31 mouse cellular contexts compared by ENCODE assay signal in the genomic region with DNA sequence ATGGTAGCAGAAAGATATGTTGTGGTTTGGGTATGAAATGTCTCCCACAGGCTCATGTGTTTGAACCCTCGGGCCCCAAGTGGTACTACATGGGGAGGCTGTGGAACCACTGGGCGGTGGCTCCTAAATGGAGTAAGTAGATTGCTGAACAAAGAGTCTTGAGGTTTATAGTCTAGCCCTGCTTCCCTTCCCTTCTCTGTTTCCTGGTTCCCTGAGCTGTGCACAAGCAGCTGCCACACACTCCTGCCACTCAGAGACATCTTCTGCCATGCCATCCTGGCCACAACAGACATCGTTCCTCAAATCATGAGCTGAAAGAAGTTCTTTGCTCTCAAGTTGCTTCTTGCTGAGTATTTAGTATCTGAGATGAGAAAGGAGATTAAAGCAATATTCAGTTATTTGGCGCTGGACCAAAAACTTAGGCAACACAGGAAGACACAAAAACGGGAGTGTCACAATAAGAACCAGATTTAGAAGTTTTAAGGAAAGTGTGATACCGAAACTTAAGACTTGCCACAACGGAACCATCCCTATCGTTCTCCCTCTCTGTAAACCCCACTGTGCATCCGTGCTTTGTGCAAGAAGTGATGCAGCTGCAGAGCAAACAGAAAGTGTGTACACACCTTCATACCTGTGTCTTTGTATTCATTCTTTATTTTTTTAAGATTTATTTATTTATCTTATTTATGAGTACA. TPM values are rescaled to one million over a fixed set of nuclear protein-coding genes. Genes with fewer than 3 reads are reported as not detected.
A peak's percentile ranks its signal among the peaks of the same experiment; 100 is the strongest.
DNase-seq lines count a peak whose midpoint lies in the region; ATAC-seq and TF ChIP-seq lines count a peak whose summit lies in the region.
"Had no signal": no experiment of that assay in that cellular context is flagged by ENCODE, and none has a peak within 500 bp of the region (broad histone marks: within the 10 kb centered on the region; RNA-seq: fewer than 3 reads in every experiment).

No protein-coding gene starts in this region.

- DNase-seq in 416B (ENCODE audit: low read depth): peak; percentile 57
- DNase-seq in left cerebral cortex, postnatal 25 days (ENCODE audit: low spot score in 2 of 2): no peak
- DNase-seq in heart, postnatal 14 days: no peak
- DNase-seq: adrenal gland, adult 8-10 months; adrenal gland, postnatal 25 days; cerebellum, adult 11-12 months; cerebellum, adult 8-10 months; cerebellum, postnatal 10 days; cerebellum, postnatal 36 days; gastrocnemius, adult 2 months; gastrocnemius, postnatal 14 days; heart, adult 18-20 months; heart, postnatal 10 days; heart, postnatal 4 days had no signal

- intact Hi-C loops in left cerebral cortex, postnatal 25 days (cut with DNase I): no loop called here
- intact Hi-C loops in heart, postnatal 14 days (cut with DNase I): no loop called here

- peak; percentile 90 for ATAC-seq in granulocyte monocyte progenitor cell, adult 5-6 weeks (replicated peaks; ENCODE audit: poor library complexity, severe bottlenecking)
- ATAC-seq in monocyte, adult 5-6 weeks (replicated peaks; ENCODE audit: insufficient number of reproducible peaks, low FRiP score, low TSS enrichment, poor library complexity, severe bottlenecking): peak; percentile 56; the same call in 1 of the 2 replicates
- no peak for ATAC-seq in cerebellum, adult (ENCODE audit: insufficient number of reproducible peaks, low FRiP score, low TSS enrichment)
- ATAC-seq: activated CD4-positive, CD25-positive, alpha-beta regulatory T cell, adult 4 months; CD4-positive, CD25-positive, alpha-beta regulatory T cell, adult 4 months; forebrain, embryonic 13.5 days; forebrain, embryonic 16.5 days had no signal

- TF ChIP-seq CTCF in bone marrow, adult 2 months (IDR thresholded peaks at IDR 0.05; ENCODE audit: control insufficient read depth, insufficient read depth, low read length): no peak

- 43% methylated on average over 9 of the region's 9 CpGs for WGBS in bone marrow, adult 2 months

- H3K4me3 ChIP-seq in bone marrow, adult 2 months (replicated peaks; ENCODE audit: control insufficient read depth, low read depth, low read length): peak overlapping the region; percentile 28
- H3K4me3 ChIP-seq: forebrain, embryonic 10.5 days; forebrain, embryonic 13.5 days; gastrocnemius, adult 2 months; heart, embryonic 12.5 days; heart, embryonic 15.5 days; hindbrain, embryonic 12.5 days; hindbrain, embryonic 15.5 days had no signal

- H3K27ac ChIP-seq in bone marrow, adult 2 months (ENCODE audit: control insufficient read depth, insufficient read depth, low read depth, low read length, poor library complexity): no peak overlapping the region
- H3K27ac ChIP-seq: forebrain, embryonic 10.5 days; forebrain, embryonic 13.5 days; gastrocnemius, adult 2 months; heart, embryonic 15.5 days; hindbrain, embryonic 12.5 days; hindbrain, embryonic 15.5 days had no signal

- H3K4me1 ChIP-seq in bone marrow, adult 2 months (ENCODE audit: control insufficient read depth, insufficient read depth, low read length): no peaks in the 10 kb centered on the region; the same call in 1 of the 2 replicates
- H3K4me1 ChIP-seq: forebrain, embryonic 10.5 days; forebrain, embryonic 13.5 days; hindbrain, embryonic 12.5 days; hindbrain, embryonic 15.5 days had no signal

- TF ChIP-seq POLR2A in bone marrow, adult 2 months (IDR thresholded peaks at IDR 0.05; ENCODE audit: borderline replicate concordance, control insufficient read depth, low read depth, low read length): no peak

RNA-seq across cellular contexts. Expression of a gene that starts 18.9 kb away (rescaled TPM):
- polyA plus RNA-seq in bone marrow, adult 2 months (2011; ENCODE audit: insufficient read depth, insufficient read length, low replicate concordance, missing spikeins): 0.61 and 3.5 TPM in 2 replicates
- 9.6 and 11.4 TPM in 2 replicates for total RNA-seq in granulocyte monocyte progenitor cell, adult 5-6 weeks (2014; fragmentation: Nextera tagmentation)
- 13.5 and 19.4 TPM in 2 replicates for total RNA-seq in granulocyte monocyte progenitor cell, adult 5-6 weeks (2017)
- total RNA-seq in monocyte, adult 5-6 weeks (2017): 11.0 to 16.5 TPM (median 11.2 TPM) in 3 replicates
- total RNA-seq in left cerebral cortex, postnatal 25 days (2021): 10 to 100 TPM; 32.7 to 34.4 TPM
- total RNA-seq in heart, postnatal 14 days (2021): 10 to 100 TPM in 1 of 2 experiments, 1 to 10 TPM in 1; 9.1 to 10.8 TPM

RNA-seq across cellular contexts. Expression of a gene that starts 19.4 kb away (rescaled TPM):
- 2.6 and 4.3 TPM in 2 replicates for polyA plus RNA-seq in bone marrow, adult 2 months (2011; ENCODE audit: insufficient read depth, insufficient read length, low replicate concordance, missing spikeins)
- total RNA-seq in granulocyte monocyte progenitor cell, adult 5-6 weeks (2014; fragmentation: Nextera tagmentation): 0.32 and 0.53 TPM in 2 replicates
- 0.22 and 0.31 TPM in 2 replicates for total RNA-seq in granulocyte monocyte progenitor cell, adult 5-6 weeks (2017)
- not detected in 3 replicates for total RNA-seq in monocyte, adult 5-6 weeks (2017)
- 1 to 10 TPM; 1.9 to 2.0 TPM for total RNA-seq in left cerebral cortex, postnatal 25 days (2021)
- under 1 TPM; 0.37 to 0.55 TPM for total RNA-seq in heart, postnatal 14 days (2021)
- polyA plus RNA-seq: activated CD4-positive, CD25-positive, alpha-beta regulatory T cell, adult 4 months had no signal

RNA-seq across cellular contexts. Expression of a gene that starts 45.4 kb away (rescaled TPM):
- polyA plus RNA-seq in bone marrow, adult 2 months (2011; ENCODE audit: insufficient read depth, insufficient read length, low replicate concordance, missing spikeins): not detected in 2 replicates
- total RNA-seq in granulocyte monocyte progenitor cell, adult 5-6 weeks (2014; fragmentation: Nextera tagmentation): not detected in 2 replicates
- not detected in 2 replicates for total RNA-seq in granulocyte monocyte progenitor cell, adult 5-6 weeks (2017)
- total RNA-seq in monocyte, adult 5-6 weeks (2017): not detected in 3 replicates
- total RNA-seq in left cerebral cortex, postnatal 25 days (2021): under 1 TPM in 1 of 2 experiments, not detected in 1; 0.16 TPM
- under 1 TPM in 1 of 2 experiments, not detected in 1; 0.29 TPM for total RNA-seq in heart, postnatal 14 days (2021)
- total RNA-seq: gastrocnemius, postnatal 14 days; gastrocnemius, postnatal 4 days; heart, postnatal 10 days; heart, postnatal 4 days; MEL had no signal
- polyA plus RNA-seq: C2C12; CD4-positive, CD25-positive, alpha-beta regulatory T cell, adult 4 months; embryonic facial prominence, embryonic 11.5 days; forebrain, embryonic 10.5 days had no signal
